Mouse (Mus musculus) C2C12 (cell line): ENCODE measurements around the gene Cdkn1b. TPM values are rescaled to one million over a fixed set of nuclear protein-coding genes. Genes with fewer than 3 reads are reported as not detected.

Experiments used
- H3K27me3 ChIP-seq: one replicate; pipeline ENCODE4 v1.6.1; 2011; ENCODE audit not compliant: control insufficient read depth, insufficient read depth, insufficient read length
- H3K36me3 ChIP-seq: one replicate; pipeline ENCODE4 v1.6.1; 2011; ENCODE audit not compliant: control insufficient read depth, insufficient read depth
- H3K4me3 ChIP-seq: one replicate; pipeline ENCODE4 v1.5.1; 2011; ENCODE audit warnings: mild to moderate bottlenecking, control low read depth; ENCODE audit not compliant: poor library complexity, insufficient read depth, severe bottlenecking
- H3K79me2 ChIP-seq: one replicate; pipeline ENCODE4 v1.6.1; 2011; ENCODE audit not compliant: control insufficient read depth, insufficient read depth
- H3K79me3 ChIP-seq: one replicate; pipeline ENCODE4 v1.6.1; 2011; ENCODE audit warnings: low read depth, control low read depth
- H3ac ChIP-seq: one replicate; pipeline ENCODE3; 2011; ENCODE audit warnings: low read depth; ENCODE audit not compliant: control insufficient read depth, insufficient read length
- CEBPB ChIP-seq: IDR thresholded peaks from one replicate; pipeline ENCODE4 v1.6.1; 2011; ENCODE audit warnings: low read depth, mild to moderate bottlenecking, control low read depth, moderate library complexity
- CTCF ChIP-seq: IDR thresholded peaks from one replicate; pipeline ENCODE4 v1.5.1; 2011; ENCODE audit not compliant: control insufficient read depth, insufficient read depth, insufficient read length
- FOSL1 ChIP-seq: IDR thresholded peaks from one replicate; pipeline ENCODE4 v1.8.0; 2011; ENCODE audit warnings: mild to moderate bottlenecking, low read length; ENCODE audit not compliant: poor library complexity, insufficient read depth, severe bottlenecking
- MAX ChIP-seq: IDR thresholded peaks from one replicate; pipeline ENCODE4 v1.6.1; 2011; ENCODE audit warnings: mild to moderate bottlenecking, control low read depth
- MYOD1 ChIP-seq: IDR thresholded peaks from one replicate; pipeline ENCODE4 v1.6.1; 2011; ENCODE audit warnings: low read depth; ENCODE audit not compliant: control insufficient read depth, insufficient read length
- MYOG ChIP-seq: IDR thresholded peaks from one replicate; pipeline ENCODE4 v1.6.1; 2011; ENCODE audit not compliant: control insufficient read depth, insufficient read length; ENCODE audit errors: extremely low read depth
- USF1 ChIP-seq: IDR thresholded peaks from one replicate; pipeline ENCODE4 v1.6.1; 2011; ENCODE audit warnings: low read depth, mild to moderate bottlenecking, control low read depth, moderate library complexity
- polyA plus RNA-seq: library from polyadenylated mRNA; unstranded; fragments of >200 nt; fragmentation: generic; extraction: Trizol; gene quantifications from one replicate; pipeline ENCODE4 v1.2.1, GENCODE M21; 2012; ENCODE audit warnings: missing spikeins

Cdkn1b gene
- polyA plus RNA-seq, 1 experiment: 15.8 TPM

DNA sequence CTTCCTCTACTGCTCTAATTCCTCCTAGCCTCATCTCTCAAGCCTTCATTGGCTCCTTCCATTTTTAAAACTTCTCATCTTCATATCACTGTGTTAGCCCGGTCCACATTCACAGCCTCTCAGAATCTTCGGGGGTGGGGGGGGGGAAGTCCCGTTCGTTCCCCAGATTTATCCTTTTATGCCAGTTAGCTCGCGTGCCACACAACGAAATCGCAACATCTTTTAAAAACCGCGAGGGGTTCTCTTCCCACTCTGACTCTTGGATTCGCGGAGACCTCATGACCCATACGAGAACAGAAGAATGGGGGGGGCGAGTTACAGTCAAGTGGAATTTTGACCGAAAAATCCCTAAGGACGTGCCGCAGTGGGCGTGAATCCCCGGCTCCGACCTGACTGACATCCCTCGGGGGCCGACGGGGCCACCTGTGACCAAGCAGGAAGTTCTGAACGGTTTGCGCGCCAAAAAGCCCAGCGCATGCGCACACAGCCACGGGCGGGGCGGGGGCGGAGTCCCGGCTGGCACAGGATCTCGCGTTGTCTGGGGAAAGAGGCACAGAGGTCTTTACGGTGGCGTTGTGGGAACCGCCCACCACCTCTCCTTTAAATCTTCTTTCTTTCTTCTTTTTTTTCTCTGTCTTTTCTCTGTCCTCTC lies 22.6 kb upstream of the Cdkn1b start:
- Histone ChIP-seq H3ac (peak overlapping the region; percentile 73), H3K79me3 (peaks cover 2% of the 10 kb centered on the region)
- TF ChIP-seq MAX (peak; percentile 89), USF1 (no peak)

DNA sequence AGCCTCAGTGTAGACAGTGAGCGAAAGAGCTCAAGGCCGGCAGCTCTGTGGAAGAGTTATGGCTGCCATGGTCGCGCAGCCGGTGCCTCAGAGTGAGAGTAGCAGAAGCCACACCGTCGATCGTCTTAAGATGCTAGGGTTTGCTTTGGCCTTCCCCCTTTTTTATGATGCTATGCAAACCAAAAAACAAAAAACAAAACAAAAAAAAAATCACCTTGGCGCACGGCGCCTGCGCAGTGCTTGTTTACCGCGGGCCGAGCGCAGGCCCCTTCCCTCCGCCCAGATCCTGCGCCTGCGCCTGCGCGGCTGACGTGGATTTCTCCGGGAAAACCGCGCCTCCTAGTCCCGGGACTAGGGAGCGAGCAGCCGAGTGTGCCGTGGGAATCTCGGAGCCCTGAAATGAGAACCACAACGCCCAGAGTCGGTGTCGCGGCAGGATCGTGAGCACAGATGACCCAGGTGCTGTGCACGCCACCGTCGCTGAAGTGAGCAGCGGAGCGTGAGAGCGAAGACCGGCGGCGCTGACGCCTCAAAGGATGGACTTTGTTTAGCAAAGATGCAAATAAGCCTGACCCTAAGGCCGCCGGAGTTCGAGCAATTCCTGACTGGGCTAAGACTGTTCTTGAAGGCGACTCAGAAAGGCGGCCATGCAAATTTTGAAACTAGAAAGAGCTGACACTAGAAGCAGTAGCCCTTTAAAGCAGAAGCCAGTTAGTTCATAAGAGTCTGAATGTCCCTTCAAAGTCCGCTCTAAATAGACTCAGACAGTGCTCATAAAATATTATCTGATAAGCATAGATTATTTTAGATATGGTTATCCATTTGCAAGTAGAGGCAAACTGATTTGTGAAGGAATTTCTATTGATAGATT lies 21.9 kb upstream of the Cdkn1b start, which contains the start of gene Gpr19:
TSS of gene Gpr19 (minus strand) at position 484 of the 871 bp plus-strand sequence.
- Histone ChIP-seq H3K27me3 (no peaks in the 10 kb centered on the region), H3K4me3 (peak within 1 kb of the TSS; percentile 45), H3K79me3 (peaks cover 2% of the 10 kb centered on the region), H3K36me3 (no peaks in the 10 kb centered on the region), H3ac (peak within 1 kb of the TSS; percentile 89), H3K79me2 (no peaks in the 10 kb centered on the region)
- TF ChIP-seq MAX (peak; percentile 67), USF1 (no peak), CEBPB (no peak)

More for the DNA sequence above, 22.6 kb upstream of the Cdkn1b start:
- no peaks in the 10 kb centered on the region for H3K36me3 ChIP-seq
- H3K4me3 ChIP-seq: peak overlapping the region; percentile 45
- H3K27me3 ChIP-seq: no peaks in the 10 kb centered on the region
- no peaks in the 10 kb centered on the region for H3K79me2 ChIP-seq

DNA sequence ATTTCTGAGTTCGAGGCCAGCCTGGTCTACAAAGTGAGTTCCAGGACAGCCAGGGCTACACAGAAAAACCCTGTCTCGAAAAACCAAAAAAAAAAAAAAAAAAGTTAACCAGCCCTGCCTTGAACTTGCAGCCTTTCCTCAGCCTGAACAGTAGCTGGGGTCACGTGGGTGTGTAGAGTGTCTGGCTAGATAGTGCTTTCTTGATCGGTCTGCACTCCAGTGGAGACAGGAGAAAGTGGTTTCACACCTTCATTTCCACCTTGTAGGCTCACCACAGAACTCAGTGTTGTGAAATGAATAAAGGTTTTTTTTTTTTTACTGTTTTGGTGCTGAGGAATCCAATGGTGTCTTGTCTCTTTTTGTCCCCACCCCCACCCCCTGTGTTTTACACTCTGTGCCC lies 16.8 kb upstream of the Cdkn1b start:
- TF ChIP-seq FOSL1: no peak
- TF ChIP-seq MAX: no peak
- no peak for TF ChIP-seq MYOD1
- no peak for TF ChIP-seq CEBPB
- no peak for TF ChIP-seq USF1
- no peak for TF ChIP-seq MYOG
- no peak for TF ChIP-seq CTCF
- Histone ChIP-seq H3K36me3 (no peaks in the 10 kb centered on the region), H3K79me2 (no peaks in the 10 kb centered on the region), H3K79me3 (peaks cover 2% of the 10 kb centered on the region), H3K4me3 (no peak overlapping the region), H3ac (no peak overlapping the region), H3K27me3 (no peaks in the 10 kb centered on the region)

- H3K27me3 ChIP-seq: no peaks in the 10 kb centered on the region
- TF ChIP-seq FOSL1 (no peak), MAX (peak; percentile 47), MYOD1 (no peak), MYOG (no peak), USF1 (no peak), CTCF (no peak), CEBPB (no peak)
- no peaks in the 10 kb centered on the region for H3K79me2 ChIP-seq
- no peaks in the 10 kb centered on the region for H3K79me3 ChIP-seq
- no peak overlapping the region for H3K4me3 ChIP-seq
- H3K36me3 ChIP-seq: no peaks in the 10 kb centered on the region
- no peak overlapping the region for H3ac ChIP-seq
Measured at GRCm38 (mm10) chr6:134903891-134904884, 16.0 kb upstream of the Cdkn1b start.

- Histone ChIP-seq H3K4me3 (no peak overlapping the region), H3K36me3 (no peaks in the 10 kb centered on the region), H3K79me2 (no peaks in the 10 kb centered on the region), H3ac (no peak overlapping the region), H3K79me3 (no peaks in the 10 kb centered on the region), H3K27me3 (no peaks in the 10 kb centered on the region)
- TF ChIP-seq CEBPB (no peak), CTCF (no peak), MAX (no peak)
Measured at GRCm38 (mm10) chr6:134905811-134906210, 14.4 kb upstream of the Cdkn1b start.
